Mouse (Mus musculus): ENCODE results near the gene Cltc.

The Cltc gene

GRCm38 (mm10) chr11:86683395-86684125 lies 73.8 kb downstream of the Cltc start, which contains the start of the genes Vmp1 and Ptrh2:
Gene Vmp1 (minus strand): TSS chr11:86683836.
Gene Ptrh2 (plus strand): TSS chr11:86683985.
- DNase-seq (ENCODE audit: low read depth, low spot score): peak; percentile 97

DNA sequence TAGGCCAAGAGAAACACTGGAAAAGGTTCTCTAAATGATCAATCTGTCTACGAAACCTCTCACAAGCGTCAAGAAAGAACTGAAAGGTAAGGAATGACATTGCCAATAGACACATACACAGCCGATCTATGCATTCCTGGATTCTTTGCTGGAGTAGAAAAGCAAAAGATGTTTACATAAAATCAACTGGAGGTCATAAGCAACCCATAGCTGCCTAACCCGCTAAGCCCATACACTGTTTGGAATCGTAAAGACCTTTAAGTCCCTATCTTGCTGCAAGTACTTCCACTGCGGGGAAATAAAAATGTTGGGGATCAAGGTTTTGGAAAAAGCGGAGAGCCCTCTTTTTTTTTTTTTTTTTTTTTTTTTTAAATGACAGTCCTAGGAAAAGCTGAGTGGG lies 74.5 kb downstream of the Cltc start:
- DNase-seq (ENCODE audit: low read depth, low spot score): no peak

GRCm38 (mm10) chr11:86681423-86681822 lies 75.9 kb downstream of the Cltc start:
- no peak for DNase-seq (ENCODE audit: low read depth, low spot score)

DNA sequence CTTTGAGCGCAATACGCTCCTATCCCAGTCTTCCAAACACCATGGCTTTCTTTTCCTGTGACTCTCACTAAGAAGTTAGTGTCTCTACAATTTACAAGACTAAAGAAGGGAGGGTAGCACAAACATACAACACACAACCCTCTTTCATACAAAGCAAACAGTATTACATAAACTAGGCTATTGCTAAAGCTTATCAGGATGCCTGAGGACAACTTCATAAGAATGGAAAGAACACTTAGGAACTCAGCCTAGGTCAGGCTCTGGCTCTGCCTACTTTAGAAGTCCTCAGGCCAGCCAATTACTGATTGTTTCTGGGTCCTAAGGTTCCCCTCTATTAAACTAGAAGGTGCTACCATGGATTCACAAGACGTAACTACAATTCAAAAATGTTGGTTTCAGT lies 76.6 kb downstream of the Cltc start:
- no peak for DNase-seq (ENCODE audit: low read depth, low spot score)

GRCm38 (mm10) chr11:86678957-86679356 lies 78.4 kb downstream of the Cltc start:
- DNase-seq (ENCODE audit: low read depth, low spot score): no peak

DNA sequence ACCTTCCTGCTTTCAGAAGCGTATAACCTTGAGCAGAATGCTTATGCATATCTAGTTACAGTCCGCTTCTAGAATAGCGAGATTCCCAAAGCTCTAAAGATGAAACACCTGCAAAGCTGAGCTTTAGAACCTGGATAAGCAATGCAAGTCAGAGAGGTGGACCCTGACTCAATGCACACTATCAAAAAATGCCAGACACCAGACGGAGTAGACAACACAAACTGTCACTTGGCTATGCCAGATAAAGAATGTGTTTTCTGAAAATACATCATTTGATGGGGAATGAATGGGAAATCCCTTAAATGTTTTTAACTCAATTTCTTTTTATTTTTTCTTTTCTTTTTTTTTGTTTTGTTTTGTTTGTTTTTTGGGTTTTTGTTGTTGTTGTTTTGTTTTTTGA lies 81.8 kb downstream of the Cltc start:
- no peak for DNase-seq (ENCODE audit: low read depth, low spot score)

GRCm38 (mm10) chr11:86672772-86673171 lies 84.6 kb downstream of the Cltc start:
- no peak for DNase-seq (ENCODE audit: low read depth, low spot score)

DNA sequence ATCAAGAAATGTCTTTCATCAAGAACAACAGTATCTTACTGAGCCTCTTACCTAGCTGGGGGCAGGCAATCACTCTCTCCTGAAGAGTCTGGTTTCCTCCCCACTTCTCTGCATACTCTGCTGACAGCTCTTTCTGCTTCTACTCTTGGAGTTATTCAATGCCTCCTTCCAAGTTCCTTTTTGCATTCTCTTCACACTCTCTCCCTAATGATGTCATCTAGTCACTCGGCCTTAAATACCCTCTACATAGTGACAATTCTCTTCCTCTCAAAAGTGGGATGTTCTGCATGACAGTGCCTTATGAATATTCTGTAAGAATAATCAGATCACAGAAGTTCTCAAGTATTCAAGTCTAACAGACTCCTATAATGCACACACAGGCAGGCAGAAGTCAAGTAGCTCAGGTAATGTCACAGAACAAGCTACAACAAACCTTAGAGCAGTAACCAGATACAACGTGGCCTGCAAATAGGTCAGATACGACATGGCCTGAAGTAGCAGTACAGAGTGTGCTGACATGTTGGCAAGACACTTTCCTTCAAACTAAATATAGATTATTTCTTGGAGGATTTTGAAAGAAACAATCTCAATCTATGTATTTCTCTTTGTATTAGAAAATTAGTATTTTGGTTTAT lies 86.2 kb downstream of the Cltc start:
- no peak for DNase-seq (ENCODE audit: low read depth, low spot score)

DNA sequence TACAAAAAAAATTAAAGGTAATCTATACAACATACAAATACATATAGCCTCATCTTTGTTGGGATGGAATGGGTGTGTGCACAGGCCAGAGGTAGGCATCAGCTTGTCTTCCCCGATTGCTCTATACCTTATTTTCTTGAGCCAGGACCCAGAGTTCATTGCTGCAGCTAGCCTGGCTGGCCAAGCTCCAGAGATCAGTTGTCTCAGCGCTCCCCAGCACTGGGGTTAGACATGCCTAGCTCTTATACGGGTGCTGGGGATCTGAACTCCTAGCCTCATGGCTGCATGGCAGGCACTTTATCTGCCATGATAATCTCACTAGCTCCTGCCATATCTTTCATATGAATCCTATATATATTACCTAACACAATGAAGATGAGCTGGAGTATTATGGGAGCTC lies 89.2 kb downstream of the Cltc start:
- no peak for DNase-seq (ENCODE audit: low read depth, low spot score)

- no peak for DNase-seq (ENCODE audit: low read depth, low spot score)
Measured at GRCm38 (mm10) chr11:86667553-86667952, 89.8 kb downstream of the Cltc start.

DNA sequence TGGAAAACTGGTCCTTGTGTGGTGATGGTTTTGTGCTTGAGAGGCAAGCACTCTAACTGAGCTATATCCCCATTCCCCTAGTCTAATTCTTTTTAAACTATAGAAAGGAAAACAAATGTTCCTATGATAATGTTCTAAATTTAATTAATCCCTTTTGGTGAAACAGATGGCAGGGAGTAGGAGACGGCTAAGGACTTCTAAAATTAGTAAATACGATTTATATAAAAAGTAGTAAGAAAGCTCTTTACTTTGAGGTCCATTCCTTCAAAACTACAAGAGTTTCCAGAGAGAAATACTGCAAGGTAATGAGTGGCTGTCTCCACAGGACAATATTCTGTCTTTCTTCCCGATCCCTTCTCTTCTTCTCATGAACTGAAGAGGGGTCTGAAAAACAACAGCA lies 93.0 kb downstream of the Cltc start:
- no peak for DNase-seq (ENCODE audit: low read depth, low spot score)

GRCm38 (mm10) chr11:86663977-86664376 lies 93.4 kb downstream of the Cltc start:
- DNase-seq (ENCODE audit: low read depth, low spot score): no peak

DNA sequence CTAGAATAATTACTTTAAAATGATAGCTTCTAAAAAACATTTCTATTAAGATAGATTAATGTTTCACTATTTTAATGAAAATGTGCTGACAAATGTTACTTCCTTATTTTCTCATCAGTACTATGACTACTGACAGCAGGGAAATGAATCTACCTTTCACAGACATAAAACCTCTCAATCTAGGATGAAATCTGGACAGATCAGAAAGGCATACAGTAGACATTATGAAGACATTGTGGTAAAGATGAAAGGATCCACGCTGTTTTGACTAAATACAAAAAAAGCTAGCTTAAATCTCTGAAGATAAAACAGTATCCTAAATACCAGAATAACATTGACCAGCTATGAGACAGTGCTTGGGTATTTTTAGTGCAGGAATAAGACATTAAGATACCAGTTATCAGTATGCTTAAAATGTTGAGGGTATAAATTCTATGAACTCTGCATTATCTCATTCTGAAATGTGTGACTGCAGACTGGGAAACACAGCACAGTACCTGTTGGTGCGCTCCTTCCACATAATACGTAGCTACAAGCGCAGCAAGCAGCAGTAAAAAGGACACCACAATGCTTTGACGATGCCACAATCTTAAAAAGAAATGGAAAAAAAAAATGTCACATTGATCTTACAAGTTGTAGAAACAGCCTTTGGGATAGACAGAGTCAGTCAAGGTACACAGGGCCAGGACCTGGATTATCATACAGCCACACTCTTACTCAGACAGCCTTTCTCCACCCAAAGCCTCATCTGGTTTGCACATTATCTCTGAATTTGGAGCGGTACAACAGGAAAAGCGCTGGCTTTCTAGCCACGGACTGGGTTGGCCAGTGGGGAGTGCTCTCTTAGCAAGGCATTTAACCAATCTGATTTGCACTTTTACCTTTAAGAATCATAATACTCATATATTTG lies 94.1 kb downstream of the Cltc start:
- DNase-seq (ENCODE audit: low read depth, low spot score): no peak

GRCm38 (mm10) chr11:86657863-86658262 lies 99.5 kb downstream of the Cltc start:
- no peak for DNase-seq (ENCODE audit: low read depth, low spot score)

DNA sequence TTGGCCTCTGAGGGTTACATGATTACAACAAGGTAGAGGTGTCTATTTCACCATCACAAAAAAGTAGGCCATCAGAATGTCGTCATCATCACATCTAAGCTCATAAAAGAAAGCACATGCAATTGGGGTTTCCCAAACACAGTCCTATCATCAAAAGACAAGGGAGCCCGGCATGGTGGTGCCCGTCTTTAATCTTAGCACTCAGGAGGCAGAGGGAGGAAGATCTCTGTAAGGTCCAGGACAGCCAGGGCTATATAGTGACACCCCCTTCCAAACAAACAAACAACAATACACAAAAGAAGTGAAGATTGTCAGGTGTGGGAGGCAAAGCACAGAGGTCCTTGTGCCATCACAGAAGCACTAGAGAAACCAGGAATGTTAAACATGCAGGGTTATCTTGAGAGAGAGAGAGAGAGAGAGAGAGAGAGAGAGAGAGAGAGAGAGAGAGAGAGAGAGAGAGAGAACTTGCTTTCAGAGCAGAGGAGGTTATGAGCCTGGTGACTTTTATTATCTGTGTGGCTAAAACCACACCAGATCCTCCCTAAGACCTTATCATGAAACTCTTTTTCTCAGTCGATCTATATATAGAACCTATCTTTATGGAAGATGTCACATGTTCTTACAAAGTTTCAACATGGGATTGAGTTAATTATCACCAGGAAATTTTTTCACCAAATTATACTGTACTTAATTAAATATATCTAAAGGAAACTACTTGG lies 100.4 kb downstream of the Cltc start:
- no peak for DNase-seq (ENCODE audit: low read depth, low spot score)

- peak; percentile 13 for DNase-seq (ENCODE audit: low read depth, low spot score)
Measured at GRCm38 (mm10) chr11:86655671-86656070, 101.7 kb downstream of the Cltc start.

DNA sequence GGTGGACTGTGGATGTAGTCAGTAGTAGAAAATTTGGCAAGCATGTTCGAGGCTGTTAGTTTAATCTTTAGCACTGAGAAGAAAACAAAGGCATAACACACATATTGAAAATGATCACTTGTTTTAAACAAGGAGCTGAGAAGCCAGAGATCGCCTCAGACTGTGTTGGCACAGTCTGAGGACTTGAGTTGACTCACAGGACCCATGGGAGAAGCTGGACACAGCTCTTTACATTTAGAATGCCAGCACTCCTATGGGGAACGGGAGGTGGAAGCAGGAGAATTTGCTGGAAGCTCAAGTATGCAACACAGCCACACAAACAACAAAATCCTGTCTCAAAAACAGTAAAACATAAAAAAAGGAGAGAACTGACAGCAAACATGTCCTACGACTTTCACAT lies 103.3 kb downstream of the Cltc start:
- DNase-seq (ENCODE audit: low read depth, low spot score): no peak

DNA sequence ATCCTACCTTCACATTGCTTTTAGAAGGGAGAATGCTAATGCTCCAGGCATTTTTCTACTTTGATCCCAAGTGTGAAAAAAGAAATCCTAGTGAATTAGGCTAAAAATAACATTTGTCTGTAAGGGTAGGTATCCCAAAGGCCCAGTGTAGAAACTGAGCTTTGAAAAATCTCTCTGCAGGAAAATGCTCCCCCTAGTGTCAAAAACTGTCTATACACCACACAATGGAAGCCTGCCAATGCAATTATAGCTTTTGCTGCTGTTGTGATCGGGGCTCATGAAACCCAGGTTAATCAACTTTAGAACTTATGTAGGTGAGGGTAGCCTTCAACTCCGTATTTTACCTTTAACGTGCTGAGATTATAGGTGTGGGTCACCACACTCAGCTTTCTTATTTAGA lies 103.9 kb downstream of the Cltc start:
- DNase-seq (ENCODE audit: low read depth, low spot score): peak; percentile 46

GRCm38 (mm10) chr11:86652578-86652979 lies 104.8 kb downstream of the Cltc start:
- no peak for DNase-seq (ENCODE audit: low read depth, low spot score)

DNA sequence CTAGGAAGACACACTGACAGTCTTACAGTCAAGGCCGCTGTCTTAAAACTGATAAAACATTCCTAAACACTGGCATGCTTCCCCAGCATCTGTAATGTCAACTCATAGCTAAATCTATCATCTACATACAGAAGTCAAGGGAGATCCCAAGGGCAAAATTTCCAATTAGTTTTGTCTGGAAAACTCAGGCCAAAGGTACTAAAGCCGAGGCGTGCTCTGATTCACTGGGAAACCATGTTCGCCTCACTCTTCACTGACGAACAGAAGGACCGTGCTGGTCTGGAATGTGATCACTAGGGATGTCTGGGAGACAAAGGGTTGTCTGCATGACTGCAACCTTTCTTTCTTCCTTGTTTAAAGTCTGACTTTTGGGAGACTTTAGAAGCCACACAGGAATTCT lies 106.7 kb downstream of the Cltc start:
- no peak for DNase-seq (ENCODE audit: low read depth, low spot score)

GRCm38 (mm10) chr11:86649542-86649941 lies 107.8 kb downstream of the Cltc start:
- DNase-seq (ENCODE audit: low read depth, low spot score): no peak
